In the genomic region with DNA sequence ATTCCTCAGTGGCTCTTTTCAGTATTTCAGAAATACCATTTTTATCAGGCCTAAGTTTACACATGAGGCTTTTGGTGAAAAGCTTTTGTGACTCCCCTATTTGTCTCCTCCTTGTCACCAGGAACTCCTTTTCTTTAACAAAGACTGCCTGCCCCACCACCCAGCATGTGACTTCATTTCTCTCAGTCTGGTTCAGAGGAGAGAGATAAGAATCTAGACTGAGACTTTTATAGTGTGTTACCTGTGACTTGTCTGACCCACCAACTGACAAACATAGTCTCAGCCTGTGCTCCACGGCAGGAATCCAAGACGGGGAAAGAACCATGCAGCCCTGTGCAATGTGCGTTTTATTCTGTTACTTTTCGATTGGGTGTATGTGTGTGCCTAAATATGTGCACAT, we compare ENCODE assay signal across 18 mouse cellular contexts.
DNase-seq lines count a peak whose midpoint lies in the region; ATAC-seq lines count a peak whose summit lies in the region.
"Had no signal": no experiment of that assay in that cellular context is flagged by ENCODE, and none has a peak within 500 bp of the region (broad histone marks: within the 10 kb centered on the region; RNA-seq: fewer than 3 reads in every experiment).

No protein-coding gene starts in this region.

- no peak for DNase-seq in midbrain, embryonic 10.5 days (ENCODE audit: low spot score)
- DNase-seq in limb, embryonic 10.5 days (ENCODE audit: low spot score) = no peak
- peak; percentile 23 to 55 for DNase-seq in thymus, postnatal 36 days
- DNase-seq in layer of hippocampus, postnatal 10 days (ENCODE audit: low spot score in 2 of 2) = no peak
- DNase-seq in layer of hippocampus, adult 8-10 months (ENCODE audit: low spot score in 2 of 2) = no peak
- DNase-seq: B cell, adult 2 months; cerebellum, adult 2 months; heart, adult 18-20 months; kidney, postnatal 14 days; layer of hippocampus, postnatal 36 days; liver, postnatal 0 days had no signal

- H3K27me3 ChIP-seq in heart, embryonic 16.5 days (ENCODE audit: control insufficient read depth, insufficient read depth, low read length) = no peaks in the 10 kb centered on the region
- H3K27me3 ChIP-seq in heart, embryonic 11.5 days (ENCODE audit: control insufficient read depth, insufficient read depth, low read length) = no peaks in the 10 kb centered on the region
- H3K27me3 ChIP-seq in midbrain, embryonic 13.5 days = no peaks in the 10 kb centered on the region
- H3K27me3 ChIP-seq in midbrain, embryonic 10.5 days (ENCODE audit: low read depth, poor library complexity, severe bottlenecking) = no peaks in the 10 kb centered on the region
- no peaks in the 10 kb centered on the region for H3K27me3 ChIP-seq in limb, embryonic 10.5 days (ENCODE audit: low read depth, poor library complexity, severe bottlenecking)
- H3K27me3 ChIP-seq: limb, embryonic 13.5 days had no signal

- H3K4me2 ChIP-seq in heart, embryonic 16.5 days (ENCODE audit: low read depth, low read length) = no peak overlapping the region
- H3K4me2 ChIP-seq in heart, embryonic 11.5 days = no peak overlapping the region
- H3K4me2 ChIP-seq in midbrain, embryonic 13.5 days (replicated peaks) = no peak overlapping the region
- H3K4me2 ChIP-seq: limb, embryonic 13.5 days; midbrain, embryonic 11.5 days had no signal

- no peaks in the 10 kb centered on the region for H3K36me3 ChIP-seq in heart, embryonic 16.5 days (ENCODE audit: control insufficient read depth, insufficient read depth)
- H3K36me3 ChIP-seq in heart, embryonic 11.5 days (ENCODE audit: control insufficient read depth, insufficient read depth, low read length) = no peaks in the 10 kb centered on the region
- H3K36me3 ChIP-seq in midbrain, embryonic 13.5 days = no peaks in the 10 kb centered on the region
- no peaks in the 10 kb centered on the region for H3K36me3 ChIP-seq in midbrain, embryonic 10.5 days
- no peaks in the 10 kb centered on the region for H3K36me3 ChIP-seq in limb, embryonic 10.5 days
- H3K36me3 ChIP-seq: limb, embryonic 13.5 days had no signal

- H3K4me3 ChIP-seq in heart, embryonic 16.5 days (ENCODE audit: low read length) = no peak overlapping the region
- H3K4me3 ChIP-seq in heart, embryonic 11.5 days (ENCODE audit: low read depth, low read length) = no peak overlapping the region
- H3K4me3 ChIP-seq in midbrain, embryonic 13.5 days (replicated peaks) = no peak overlapping the region
- H3K4me3 ChIP-seq in midbrain, embryonic 10.5 days = no peak overlapping the region
- H3K4me3 ChIP-seq in limb, embryonic 10.5 days = no peak overlapping the region
- H3K4me3 ChIP-seq: erythroblast, embryonic 14.5 days; limb, embryonic 13.5 days had no signal

- H3K9me3 ChIP-seq in heart, embryonic 16.5 days (replicated peaks; ENCODE audit: control insufficient read depth, low read length) = no peaks in the 10 kb centered on the region
- H3K9me3 ChIP-seq in heart, embryonic 11.5 days (replicated peaks; ENCODE audit: control insufficient read depth, low read length) = no peaks in the 10 kb centered on the region
- no peaks in the 10 kb centered on the region for H3K9me3 ChIP-seq in midbrain, embryonic 13.5 days
- H3K9me3 ChIP-seq in midbrain, embryonic 10.5 days (replicated peaks) = no peaks in the 10 kb centered on the region
- H3K9me3 ChIP-seq in limb, embryonic 10.5 days (replicated peaks) = no peaks in the 10 kb centered on the region
- H3K9me3 ChIP-seq: limb, embryonic 13.5 days had no signal

- 0 out of 2 replicates have a peak, but pooled peaks have one; percentile 52 for ATAC-seq in heart, embryonic 16.5 days (replicated peaks; ENCODE audit: extremely low read depth, insufficient read depth, low FRiP score)
- ATAC-seq in heart, embryonic 11.5 days (replicated peaks; ENCODE audit: insufficient number of reproducible peaks, low FRiP score, low TSS enrichment) = no peak
- ATAC-seq in midbrain, embryonic 13.5 days = no peak
- ATAC-seq: inflammation-experienced regulatory T-cells, adult 6 months; liver, postnatal 0 days had no signal

- 60% methylated on average over 4 of the region's 4 CpGs for WGBS in heart, embryonic 16.5 days
- WGBS in heart, embryonic 11.5 days (ENCODE audit: insufficient replicate concordance) = 65% methylated on average over 4 of the region's 4 CpGs
- 70% methylated on average over 4 of the region's 4 CpGs for WGBS in midbrain, embryonic 13.5 days
- 72% methylated on average over 4 of the region's 4 CpGs for WGBS in midbrain, embryonic 10.5 days
- 44% methylated on average over 4 of the region's 4 CpGs for WGBS in limb, embryonic 10.5 days

- H3K27ac ChIP-seq in heart, embryonic 16.5 days (ENCODE audit: low read length) = 0 out of 2 replicates have a peak overlapping the region, but pooled peaks have one; percentile 4
- no peak overlapping the region for H3K27ac ChIP-seq in heart, embryonic 11.5 days (ENCODE audit: low read depth, low read length)
- 0 out of 2 replicates have a peak overlapping the region, but pooled peaks have one; percentile 7 for H3K27ac ChIP-seq in midbrain, embryonic 13.5 days
- no peak overlapping the region for H3K27ac ChIP-seq in midbrain, embryonic 10.5 days (replicated peaks)
- peak overlapping the region; percentile 67 for H3K27ac ChIP-seq in limb, embryonic 10.5 days
- H3K27ac ChIP-seq: limb, embryonic 13.5 days had no signal

- no peak overlapping the region for H3K9ac ChIP-seq in heart, embryonic 16.5 days (ENCODE audit: low read length)
- no peak overlapping the region for H3K9ac ChIP-seq in heart, embryonic 11.5 days (ENCODE audit: low read depth, low read length)
- no peak overlapping the region for H3K9ac ChIP-seq in midbrain, embryonic 13.5 days (replicated peaks)
- H3K9ac ChIP-seq: limb, embryonic 13.5 days; liver, postnatal 0 days had no signal

- no peaks in the 10 kb centered on the region for H3K4me1 ChIP-seq in heart, embryonic 16.5 days (ENCODE audit: control insufficient read depth, insufficient read depth, low read length)
- peaks cover 2% of the 10 kb centered on the region; the same call in 1 of the 2 replicates for H3K4me1 ChIP-seq in heart, embryonic 11.5 days (ENCODE audit: control insufficient read depth, insufficient read depth, low read length)
- H3K4me1 ChIP-seq in midbrain, embryonic 13.5 days (replicated peaks) = peaks cover 27% of the 10 kb centered on the region
- H3K4me1 ChIP-seq in midbrain, embryonic 10.5 days = peaks cover 33% of the 10 kb centered on the region
- peaks cover 76% of the 10 kb centered on the region for H3K4me1 ChIP-seq in limb, embryonic 10.5 days

Comparison
In these comparisons a context has a peak if more than half of its experiments do, and no peak if none do; other contexts are left out.
1. H3K27ac ChIP-seq: peak in heart, embryonic 16.5 days (single experiment), midbrain, embryonic 13.5 days (single experiment) and limb, embryonic 10.5 days (single experiment); none in heart, embryonic 11.5 days (single experiment) and midbrain, embryonic 10.5 days (single experiment).
2. DNase-seq: peak in thymus, postnatal 36 days (2 of 2); none in midbrain, embryonic 10.5 days (single experiment), limb, embryonic 10.5 days (single experiment), layer of hippocampus, postnatal 10 days (0 of 2) and layer of hippocampus, adult 8-10 months (0 of 2).